In genomic region chr11:76493811-76494274, GRCm38 (mm10) we compare ENCODE assay signal across 8 mouse cellular contexts.
A peak's percentile ranks its signal among the peaks of the same experiment; 100 is the strongest.
DNase-seq lines count a peak whose midpoint lies in the region; ATAC-seq and TF ChIP-seq lines count a peak whose summit lies in the region.

No protein-coding gene starts in this region.

- 16% methylated on average over 6 of the region's 6 CpGs for WGBS in cerebellum, adult 2 months
- WGBS in hindbrain, embryonic 16.5 days, result 1% methylated on average over 6 of the region's 6 CpGs
- 2% methylated on average over 6 of the region's 6 CpGs for WGBS in midbrain, embryonic 15.5 days

- peak overlapping the region; percentile 79 for H3K4me3 ChIP-seq in cerebellum, adult 2 months (replicated peaks; ENCODE audit: insufficient read depth, low read depth, low read length)
- peak overlapping the region; percentile 68 for H3K4me3 ChIP-seq in hindbrain, embryonic 16.5 days (ENCODE audit: low read length)
- H3K4me3 ChIP-seq in midbrain, embryonic 15.5 days, result peak overlapping the region; percentile 59

- peak overlapping the region; percentile 63 for H3K4me2 ChIP-seq in hindbrain, embryonic 16.5 days (ENCODE audit: low read length)
- peak overlapping the region; percentile 78 for H3K4me2 ChIP-seq in midbrain, embryonic 15.5 days

- no peaks in the 10 kb centered on the region for H3K27me3 ChIP-seq in cerebellum, adult 2 months (ENCODE audit: control insufficient read depth, insufficient read depth, low read length)
- H3K27me3 ChIP-seq in hindbrain, embryonic 16.5 days (replicated peaks; ENCODE audit: control insufficient read depth, insufficient read depth, low read length), result no peaks in the 10 kb centered on the region
- no peaks in the 10 kb centered on the region for H3K27me3 ChIP-seq in midbrain, embryonic 15.5 days (replicated peaks)

- no peaks in the 10 kb centered on the region for H3K36me3 ChIP-seq in hindbrain, embryonic 16.5 days (ENCODE audit: control insufficient read depth, insufficient read depth, low read length)
- no peaks in the 10 kb centered on the region for H3K36me3 ChIP-seq in midbrain, embryonic 15.5 days (replicated peaks)

- H3K4me1 ChIP-seq in cerebellum, adult 2 months (ENCODE audit: control insufficient read depth, insufficient read depth, low read length), result peaks cover 13% of the 10 kb centered on the region; the same call in 1 of the 2 replicates
- peaks cover 54% of the 10 kb centered on the region for H3K4me1 ChIP-seq in hindbrain, embryonic 16.5 days (ENCODE audit: control insufficient read depth, insufficient read depth, low read depth, low read length)
- peaks cover 54% of the 10 kb centered on the region for H3K4me1 ChIP-seq in midbrain, embryonic 15.5 days

- no peak for TF ChIP-seq CTCF in cerebellum, adult 2 months (IDR thresholded peaks at IDR 0.05; ENCODE audit: borderline replicate concordance, insufficient read depth, low read depth, low read length)

- peak; percentile 46 for ATAC-seq in hindbrain, embryonic 16.5 days
- ATAC-seq in midbrain, embryonic 15.5 days (replicated peaks), result peak; percentile 45

- peak overlapping the region; percentile 91 for H3K9ac ChIP-seq in hindbrain, embryonic 16.5 days (ENCODE audit: low read depth, low read length)
- H3K9ac ChIP-seq in midbrain, embryonic 15.5 days, result peak overlapping the region; percentile 74

- TF ChIP-seq POLR2A in cerebellum, adult 2 months (IDR thresholded peaks at IDR 0.05; ENCODE audit: borderline replicate concordance, insufficient read depth, low read length), result no peak

- no peaks in the 10 kb centered on the region for H3K9me3 ChIP-seq in hindbrain, embryonic 16.5 days (ENCODE audit: control insufficient read depth, low read length)
- no peaks in the 10 kb centered on the region for H3K9me3 ChIP-seq in midbrain, embryonic 15.5 days

- peak overlapping the region; percentile 24 for H3K27ac ChIP-seq in cerebellum, adult 2 months (ENCODE audit: insufficient read depth, low read length)
- H3K27ac ChIP-seq in hindbrain, embryonic 16.5 days (ENCODE audit: low read depth, low read length), result peak overlapping the region; percentile 97
- peak overlapping the region; percentile 93 for H3K27ac ChIP-seq in midbrain, embryonic 15.5 days

- no peak for DNase-seq in cerebellum, adult 2 months
- no peak for DNase-seq in cerebellum, adult 8-10 months
- peak; percentile 29 for DNase-seq in thymus, postnatal 0 days (ENCODE audit: low spot score)
- DNase-seq in thymus, postnatal 36 days, result no peak
- no peak for DNase-seq in frontal cortex, postnatal 10 days (ENCODE audit: low spot score in 2 of 2)
- no peak for DNase-seq in urinary bladder, postnatal 4 days (ENCODE audit: low spot score in 2 of 2)

Comparison
In these comparisons a context has a peak if more than half of its experiments do, and no peak if none do; other contexts are left out.
1. H3K27ac ChIP-seq: peak in every context shown above with its lines; median percentile 97 in hindbrain, embryonic 16.5 days; 93 in midbrain, embryonic 15.5 days; 24 in cerebellum, adult 2 months.